Mouse (Mus musculus): ENCODE measurements around the gene Gm4767. TPM values are rescaled to one million over a fixed set of nuclear protein-coding genes. Genes with fewer than 3 reads are reported as not detected.
"Not testable (repeated sequence)": the region's sequence is repeated elsewhere in the genome, so short reads cannot be mapped to it uniquely, and the experiment has no call there.

Gm4767 gene
- not detected in 2 replicates for polyA plus RNA-seq (2012; rRNA removed)

- 36% methylated on average over 11 of the region's 20 CpGs for WGBS
Measured at GRCm38 (mm10) chr10:81811899-81812298, at the start of gene Gm4767. Gm4767 (plus strand) TSS chr10:81812186.

GRCm38 (mm10) chr10:81770506-81771403, 41.2 kb upstream of the Gm4767 start, which contains the start of gene Gm3055:
Gm3055 (minus strand) TSS chr10:81771161.
- H3K27me3 ChIP-seq (ENCODE audit: control insufficient read depth, insufficient read depth, low read length); H3K27ac ChIP-seq (ENCODE audit: insufficient read depth, low read length); H3K4me3 ChIP-seq (ENCODE audit: extremely low read depth, insufficient read depth, insufficient read length); DNase-seq (ENCODE audit: low read depth in 1 of 2, low spot score in 2 of 2); H3K36me3 ChIP-seq (ENCODE audit: control insufficient read depth, insufficient read depth, low read length); H3K4me1 ChIP-seq (ENCODE audit: control insufficient read depth, insufficient read depth, insufficient read length): not testable (repeated sequence)
- no CpG with 5 or more reads among the region's 43 CpGs for WGBS

More at GRCm38 (mm10) chr10:81811899-81812298, at the start of gene Gm4767:
- not testable (repeated sequence) for H3K36me3 ChIP-seq (ENCODE audit: control insufficient read depth, insufficient read depth, low read length); H3K4me3 ChIP-seq (ENCODE audit: extremely low read depth, insufficient read depth, insufficient read length); H3K27ac ChIP-seq (ENCODE audit: insufficient read depth, low read length); H3K4me1 ChIP-seq (ENCODE audit: control insufficient read depth, insufficient read depth, insufficient read length); H3K27me3 ChIP-seq (ENCODE audit: control insufficient read depth, insufficient read depth, low read length)
- DNase-seq (ENCODE audit: low read depth in 1 of 2, low spot score in 2 of 2) = peak in 1 of 2 experiments; percentile 1

- not testable (repeated sequence) for H3K36me3 ChIP-seq (ENCODE audit: control insufficient read depth, insufficient read depth, low read length); H3K27me3 ChIP-seq (ENCODE audit: control insufficient read depth, insufficient read depth, low read length); H3K4me1 ChIP-seq (ENCODE audit: control insufficient read depth, insufficient read depth, insufficient read length); H3K27ac ChIP-seq (ENCODE audit: insufficient read depth, low read length); DNase-seq (ENCODE audit: low read depth in 1 of 2, low spot score in 2 of 2); H3K4me3 ChIP-seq (ENCODE audit: extremely low read depth, insufficient read depth, insufficient read length)
- no CpG with 5 or more reads among the region's 3 CpGs for WGBS
Measured at GRCm38 (mm10) chr10:81771404-81771777, 40.6 kb upstream of the Gm4767 start.

GRCm38 (mm10) chr10:81846219-81846618, 34.2 kb downstream of the Gm4767 start:
- H3K27ac ChIP-seq (ENCODE audit: insufficient read depth, low read length); H3K4me3 ChIP-seq (ENCODE audit: extremely low read depth, insufficient read depth, insufficient read length); DNase-seq (ENCODE audit: low read depth in 1 of 2, low spot score in 2 of 2); H3K36me3 ChIP-seq (ENCODE audit: control insufficient read depth, insufficient read depth, low read length); H3K27me3 ChIP-seq (ENCODE audit: control insufficient read depth, insufficient read depth, low read length); H3K4me1 ChIP-seq (ENCODE audit: control insufficient read depth, insufficient read depth, insufficient read length): not testable (repeated sequence)
- no CpG with 5 or more reads among the region's 18 CpGs for WGBS

GRCm38 (mm10) chr10:81863409-81864407, 51.7 kb downstream of the Gm4767 start, which contains the start of gene Gm32687:
Gm32687 (plus strand) TSS chr10:81863934.
- H3K4me1 ChIP-seq (ENCODE audit: control insufficient read depth, insufficient read depth, insufficient read length); H3K36me3 ChIP-seq (ENCODE audit: control insufficient read depth, insufficient read depth, low read length); DNase-seq (ENCODE audit: low read depth in 1 of 2, low spot score in 2 of 2); H3K27ac ChIP-seq (ENCODE audit: insufficient read depth, low read length); H3K27me3 ChIP-seq (ENCODE audit: control insufficient read depth, insufficient read depth, low read length): not testable (repeated sequence)
- peak within 1 kb of the TSS; percentile 23; the same call in 1 of the 2 replicates for H3K4me3 ChIP-seq (ENCODE audit: extremely low read depth, insufficient read depth, insufficient read length)
- WGBS = 28% methylated on average over 6 of the region's 49 CpGs

Other genes starting within 250 kb of the Gm4767 start
- gene Tle2, start 237.6 kb upstream of the Gm4767 start, polyA plus RNA-seq (2012; rRNA removed) = 49.9 and 58.6 TPM in 2 replicates
- 14.3 and 15.6 TPM in 2 replicates for gene Tle6, start 211.1 kb upstream of the Gm4767 start, polyA plus RNA-seq (2012; rRNA removed)
- 1.8 TPM in 2 replicates for gene BC025920, start 205.9 kb upstream of the Gm4767 start, polyA plus RNA-seq (2012; rRNA removed)
- gene Sirt6, start 184.4 kb upstream of the Gm4767 start, polyA plus RNA-seq (2012; rRNA removed) = 30.3 and 39.4 TPM in 2 replicates
- 14.0 and 17.8 TPM in 2 replicates for gene Ankrd24, start 183.6 kb upstream of the Gm4767 start, polyA plus RNA-seq (2012; rRNA removed)
- 0.29 and 0.40 TPM in 2 replicates for gene Gm10778, start 163.1 kb upstream of the Gm4767 start, polyA plus RNA-seq (2012; rRNA removed)
- gene Zfp433, start 107.4 kb upstream of the Gm4767 start, polyA plus RNA-seq (2012; rRNA removed) = 0.34 and 0.41 TPM in 2 replicates
- gene Gm3055, start 41.0 kb upstream of the Gm4767 start, polyA plus RNA-seq (2012; rRNA removed) = 0.39 and 0.41 TPM in 2 replicates
- gene Gm32687, start 51.7 kb downstream of the Gm4767 start, polyA plus RNA-seq (2012; rRNA removed) = 0.28 TPM in 1 of 2 replicates, not detected in the other
- gene Zfp781, start 118.3 kb downstream of the Gm4767 start, polyA plus RNA-seq (2012; rRNA removed) = 0.02 and 0.07 TPM in 2 replicates
- gene Zfp873, start 235.9 kb downstream of the Gm4767 start, polyA plus RNA-seq (2012; rRNA removed) = 0.99 and 1.4 TPM in 2 replicates